8 mouse cellular contexts compared by ENCODE assay signal in genomic region chr10:43953942-43954341, GRCm38 (mm10). TPM values are rescaled to one million over a fixed set of nuclear protein-coding genes. Genes with fewer than 3 reads are reported as not detected.
DNase-seq lines count a peak whose midpoint lies in the region; ATAC-seq and TF ChIP-seq lines count a peak whose summit lies in the region.

No protein-coding gene starts in this region.

- TF ChIP-seq POLR2A in ES-Bruce4 (IDR thresholded peaks at IDR 0.05; ENCODE audit: insufficient read depth, low read length), result no peak

- H3K36me3 ChIP-seq in ES-Bruce4 (ENCODE audit: control insufficient read depth, insufficient read depth, low read length, poor library complexity, severe bottlenecking), result no peaks in the 10 kb centered on the region
- H3K36me3 ChIP-seq in forebrain, postnatal 0 days (ENCODE audit: insufficient read depth), result no peaks in the 10 kb centered on the region

- H3K9ac ChIP-seq in ES-Bruce4 (ENCODE audit: low read depth, poor library complexity, severe bottlenecking), result no peak overlapping the region
- no peak overlapping the region for H3K9ac ChIP-seq in forebrain, postnatal 0 days

- H3K27ac ChIP-seq in ES-Bruce4 (ENCODE audit: insufficient read depth, low read length), result no peak overlapping the region
- H3K27ac ChIP-seq in forebrain, postnatal 0 days (ENCODE audit: low read depth, low read length), result no peak overlapping the region

- no peak for TF ChIP-seq EP300 in ES-Bruce4 (IDR thresholded peaks at IDR 0.05; ENCODE audit: insufficient read depth, low read depth, low read length)

- no peaks in the 10 kb centered on the region for H3K9me3 ChIP-seq in ES-Bruce4 (replicated peaks; ENCODE audit: control insufficient read depth, insufficient read depth, low read length, poor library complexity, severe bottlenecking)
- H3K9me3 ChIP-seq in forebrain, postnatal 0 days (ENCODE audit: low read length), result no peaks in the 10 kb centered on the region

- TF ChIP-seq CTCF in ES-Bruce4 (IDR thresholded peaks at IDR 0.05; ENCODE audit: low read depth, low read length), result peak; percentile 84
- TF ChIP-seq CTCF in forebrain, postnatal 0 days (IDR thresholded peaks at IDR 0.05; ENCODE audit: low read depth), result peak; percentile 96

- H3K27me3 ChIP-seq in ES-Bruce4 (ENCODE audit: control insufficient read depth, insufficient read depth, low read length, poor library complexity, severe bottlenecking), result no peaks in the 10 kb centered on the region
- H3K27me3 ChIP-seq in forebrain, postnatal 0 days (ENCODE audit: insufficient read depth, low read length), result no peaks in the 10 kb centered on the region

- ATAC-seq in forebrain, postnatal 0 days, result peak; percentile 86

- DNase-seq in 416B (ENCODE audit: low read depth), result peak; percentile 93
- DNase-seq in cerebellum, adult 18-20 months, result peak; percentile 32 to 42
- DNase-seq in forebrain, postnatal 0 days, result peak; percentile 90
- DNase-seq in kidney, postnatal 36 days, result peak; percentile 44 to 74
- peak; percentile 69 for DNase-seq in lung, postnatal 14 days
- DNase-seq in retina, postnatal 1 day, result peak; percentile 79
- DNase-seq in yolk sac, embryonic 10.5 days (ENCODE audit: low spot score), result peak; percentile 38

- H3K4me1 ChIP-seq in ES-Bruce4 (ENCODE audit: control insufficient read depth, insufficient read depth, low read length), result no peaks in the 10 kb centered on the region
- no peaks in the 10 kb centered on the region for H3K4me1 ChIP-seq in forebrain, postnatal 0 days (ENCODE audit: insufficient read depth)

- no peak overlapping the region for H3K4me2 ChIP-seq in forebrain, postnatal 0 days (ENCODE audit: low read depth)

- H3K4me3 ChIP-seq in ES-Bruce4 (ENCODE audit: low read depth, low read length), result no peak overlapping the region
- H3K4me3 ChIP-seq in forebrain, postnatal 0 days (ENCODE audit: low read depth, low read length), result no peak overlapping the region

RNA-seq across cellular contexts. Expression of gene Rtn4ip1, which starts 52.3 kb away (rescaled TPM):
- polyA plus RNA-seq in ES-Bruce4 (2011; ENCODE audit: insufficient read depth, insufficient read length, low read depth, missing spikeins), result 25.8 and 27.4 TPM in 2 replicates
- 4.7 and 5.8 TPM in 2 replicates for total RNA-seq in forebrain, postnatal 0 days (2014; rRNA removed)
- 8.5 and 10.6 TPM in 2 replicates for polyA plus RNA-seq in forebrain, postnatal 0 days (2015; fragmentation: Nextera tagmentation; extraction: Ambion mirVana)

RNA-seq across cellular contexts. Expression of gene Qrsl1, which starts 52.4 kb away (rescaled TPM):
- polyA plus RNA-seq in ES-Bruce4 (2011; ENCODE audit: insufficient read depth, insufficient read length, low read depth, missing spikeins), result 22.9 and 26.4 TPM in 2 replicates
- 14.7 and 17.6 TPM in 2 replicates for total RNA-seq in forebrain, postnatal 0 days (2014; rRNA removed)
- polyA plus RNA-seq in forebrain, postnatal 0 days (2015; fragmentation: Nextera tagmentation; extraction: Ambion mirVana), result 15.8 and 18.8 TPM in 2 replicates

Comparison
In these comparisons a context has a peak if more than half of its experiments do, and no peak if none do; other contexts are left out.
1. DNase-seq: peak in every context shown above with its lines; median percentile 93 in 416B; 90 in forebrain, postnatal 0 days; 79 in retina, postnatal 1 day; 69 in lung, postnatal 14 days; 59 in kidney, postnatal 36 days; 38 in yolk sac, embryonic 10.5 days; 37 in cerebellum, adult 18-20 months.